ENCODE assay signal across 15 mouse cellular contexts in the genomic region with DNA sequence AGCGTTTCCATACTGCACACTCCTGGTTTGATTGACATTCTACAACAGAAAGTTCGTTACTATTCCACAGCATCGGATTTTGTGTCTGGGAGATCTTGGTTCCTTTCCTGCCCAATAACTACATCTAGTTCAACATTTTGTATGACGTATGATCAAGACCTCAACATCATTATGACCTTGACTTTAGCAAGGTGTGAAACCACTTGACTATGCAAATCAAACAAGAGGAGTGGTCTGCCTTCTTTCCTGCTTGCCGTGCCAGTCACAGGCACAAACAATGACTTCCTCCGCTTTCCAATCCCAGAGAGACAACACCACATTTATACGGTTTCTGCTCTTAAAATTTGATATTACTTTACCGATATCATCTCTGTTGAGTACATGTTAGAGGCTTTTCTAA. TPM values are rescaled to one million over a fixed set of nuclear protein-coding genes. Genes with fewer than 3 reads are reported as not detected.
"Had no signal": no experiment of that assay in that cellular context is flagged by ENCODE, and none has a peak within 500 bp of the region (broad histone marks: within the 10 kb centered on the region; RNA-seq: fewer than 3 reads in every experiment).

No protein-coding gene starts in this region.

- DNase-seq: liver, postnatal 0 days; lung, adult 2 months; lung, postnatal 10 days; right cerebral cortex, postnatal 14 days; thymus, adult 2 months; thymus, postnatal 36 days had no signal

- H3K4me3 ChIP-seq: lung, embryonic 15.5 days; midbrain, embryonic 13.5 days; midbrain, embryonic 15.5 days; neural tube, embryonic 12.5 days; stomach, embryonic 15.5 days had no signal

- H3K9me3 ChIP-seq: lung, embryonic 15.5 days; megakaryocyte, embryonic 14.5 days; midbrain, embryonic 13.5 days; midbrain, embryonic 15.5 days; neural tube, embryonic 12.5 days; stomach, embryonic 15.5 days had no signal

- H3K27ac ChIP-seq: lung, embryonic 15.5 days; macrophage; midbrain, embryonic 13.5 days; midbrain, embryonic 15.5 days; neural tube, embryonic 12.5 days; stomach, embryonic 15.5 days; stomach, postnatal 0 days had no signal

- H3K27me3 ChIP-seq: lung, embryonic 15.5 days; megakaryocyte, embryonic 14.5 days; midbrain, embryonic 13.5 days; midbrain, embryonic 15.5 days; neural tube, embryonic 12.5 days; stomach, embryonic 15.5 days had no signal

- H3K36me3 ChIP-seq: lung, embryonic 15.5 days; midbrain, embryonic 13.5 days; midbrain, embryonic 15.5 days; stomach, embryonic 15.5 days had no signal

- H3K4me1 ChIP-seq: midbrain, embryonic 15.5 days; stomach, embryonic 15.5 days had no signal

RNA-seq across cellular contexts. Expression of gene Rai14, which starts 48.6 kb away (rescaled TPM):
- total RNA-seq: neutrophil, adult 5-6 weeks had no signal
